Mouse (Mus musculus) heart, embryonic 12.5 days (tissue): Measurements from ENCODE around the gene Dcaf11. TPM values are rescaled to one million over a fixed set of nuclear protein-coding genes. Genes with fewer than 3 reads are reported as not detected.

Experiments used
- ATAC-seq: fragments of 200-750 bp; cut with Nextera tagmentation; 2 replicates; pipeline ENCODE4 v1.8.0; 2017; ENCODE audit warnings: moderate TSS enrichment, moderate library complexity; ENCODE audit not compliant: insufficient number of reproducible peaks, low FRiP score
- H3K27ac ChIP-seq: fragments of 300-500 bp; sonication (generic); 2 replicates; pipeline ENCODE4 v1.5.1; 2016; ENCODE audit warnings: mild to moderate bottlenecking, moderate library complexity; ENCODE audit not compliant: poor library complexity, severe bottlenecking
- H3K27me3 ChIP-seq: fragments of 300-500 bp; sonication (generic); replicated peaks from 2 replicates; pipeline ENCODE4 v1.6.1; 2016; ENCODE audit warnings: mild to moderate bottlenecking, moderate library complexity
- H3K36me3 ChIP-seq: fragments of 300-500 bp; sonication (generic); 2 replicates; pipeline ENCODE4 v1.6.1; 2016; ENCODE audit warnings: mild to moderate bottlenecking, moderate library complexity
- H3K4me1 ChIP-seq: fragments of 300-500 bp; sonication (generic); replicated peaks from 2 replicates; pipeline ENCODE4 v1.6.1; 2016; ENCODE audit warnings: mild to moderate bottlenecking
- H3K4me2 ChIP-seq: fragments of 300-500 bp; sonication (generic); 2 replicates; pipeline ENCODE4 v1.6.1; 2016; ENCODE audit warnings: mild to moderate bottlenecking, moderate library complexity
- H3K4me3 ChIP-seq: fragments of 300-500 bp; sonication (generic); 2 replicates; pipeline ENCODE4 v1.5.1; 2016; ENCODE audit warnings: mild to moderate bottlenecking
- H3K9ac ChIP-seq: fragments of 300-500 bp; sonication (generic); 2 replicates; pipeline ENCODE4 v1.6.1; 2016; ENCODE audit warnings: mild to moderate bottlenecking, moderate library complexity
- H3K9me3 ChIP-seq: fragments of 300-500 bp; sonication (generic); replicated peaks from 2 replicates; pipeline ENCODE4 v1.6.1; 2016; ENCODE audit warnings: mild to moderate bottlenecking, moderate library complexity
- WGBS: fragments of 180-500 bp; shearing (Covaris S2); methylation state at CpG from one replicate; pipeline ENCODE4 v1.1.7; 2016; 5-methylcytosine and 5-hydroxymethylcytosine counted together
- polyA plus RNA-seq: library from polyadenylated mRNA; unstranded; fragments of >200 nt; fragmentation: Nextera tagmentation; extraction: Ambion mirVana; gene quantifications from 2 replicates; pipeline ENCODE4 v1.2.1, GENCODE M21; 2016

Dcaf11 gene
- polyA plus RNA-seq, 1 experiment from 2014 or later = 78.7 TPM

DNA sequence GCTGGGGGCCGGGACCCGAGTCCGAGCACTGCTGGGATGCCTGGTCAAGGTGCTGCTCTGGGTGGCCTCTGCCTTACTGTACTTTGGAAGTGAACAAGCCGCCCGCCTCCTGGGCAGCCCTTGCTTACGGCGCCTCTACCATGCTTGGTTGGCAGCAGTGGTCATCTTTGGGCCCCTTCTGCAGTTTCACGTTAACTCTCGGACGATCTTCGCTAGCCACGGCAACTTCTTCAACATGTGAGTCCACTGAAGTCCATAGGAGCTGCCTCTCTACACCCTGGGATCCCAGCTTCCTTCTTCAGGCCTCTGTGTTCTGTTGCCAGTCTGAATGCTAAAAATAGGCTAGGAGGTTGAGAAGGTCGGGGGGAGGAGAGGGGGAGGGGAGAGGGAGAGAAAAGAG is 15.9 kb downstream of the Dcaf11 start:
- Histone ChIP-seq H3K4me1 (peaks cover 45% of the 10 kb centered on the region), H3K27ac (peak overlapping the region; percentile 94), H3K36me3 (peaks cover 15% of the 10 kb centered on the region), H3K4me2 (peak overlapping the region; percentile 67), H3K4me3 (peak overlapping the region; percentile 40), H3K9me3 (no peaks in the 10 kb centered on the region), H3K9ac (peak overlapping the region; percentile 69), H3K27me3 (no peaks in the 10 kb centered on the region)
- 35% methylated on average over 13 of the region's 13 CpGs for WGBS
- no peak for ATAC-seq

GRCm38 (mm10) chr14:55576376-55576775 is 16.6 kb downstream of the Dcaf11 start:
- peak overlapping the region; percentile 67 for H3K4me2 ChIP-seq
- H3K4me1 ChIP-seq = peaks cover 43% of the 10 kb centered on the region
- ATAC-seq = no peak
- WGBS = 55% methylated on average over 16 of the region's 16 CpGs
- H3K9me3 ChIP-seq = no peaks in the 10 kb centered on the region
- H3K27ac ChIP-seq = peak overlapping the region; percentile 94
- no peaks in the 10 kb centered on the region for H3K27me3 ChIP-seq
- H3K36me3 ChIP-seq = peaks cover 19% of the 10 kb centered on the region
- peak overlapping the region; percentile 40 for H3K4me3 ChIP-seq
- H3K9ac ChIP-seq = peak overlapping the region; percentile 69

DNA sequence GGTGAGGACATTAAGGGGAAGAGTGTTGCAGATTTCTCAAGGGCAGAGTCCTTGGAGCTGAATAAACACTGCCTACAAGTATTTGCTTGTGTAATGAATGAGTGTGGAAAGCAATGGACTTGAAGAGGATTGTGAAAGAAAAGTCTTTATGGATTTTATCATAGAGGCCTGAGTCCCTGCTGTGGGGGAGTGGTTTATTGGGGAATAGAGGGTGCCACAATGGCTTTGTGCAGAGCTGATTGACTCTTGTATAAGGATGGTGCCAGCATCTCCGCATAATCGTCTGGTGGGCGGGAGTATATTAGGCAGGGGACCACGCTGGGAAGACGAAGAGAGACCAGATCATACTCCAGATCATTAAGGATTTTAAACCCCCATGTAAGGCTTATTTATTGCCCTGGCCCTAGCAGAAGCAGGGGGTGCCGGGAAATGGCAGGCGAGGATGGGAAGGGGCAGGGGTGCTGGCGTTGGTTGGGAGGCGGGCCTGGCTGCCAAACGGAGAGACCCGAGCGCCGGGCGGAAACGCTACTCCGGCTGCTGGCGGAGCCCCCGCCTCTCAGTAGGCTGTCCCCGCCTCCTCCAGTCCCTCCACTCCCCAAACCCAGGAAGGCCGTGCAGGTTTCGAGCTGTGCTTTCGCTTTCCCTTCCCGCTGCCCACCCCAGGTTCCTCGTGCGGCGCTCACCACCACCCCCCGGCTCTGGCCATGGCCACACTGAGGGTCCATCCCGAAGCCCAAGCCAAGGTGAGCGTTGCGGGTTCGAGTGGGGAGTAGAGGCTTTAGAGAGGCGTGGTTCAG is 18.3 kb downstream of the Dcaf11 start, which contains the start of gene Psme1:
Gene Psme1, plus strand, starts transcription at position 253 of the 797 bp plus-strand sequence.
- under 1% methylated on average over 32 of the region's 32 CpGs for WGBS
- peaks cover 43% of the 10 kb centered on the region for H3K4me1 ChIP-seq
- no peaks in the 10 kb centered on the region for H3K27me3 ChIP-seq
- peak; percentile 79 for ATAC-seq
- peak within 1 kb of the TSS; percentile 96 for H3K9ac ChIP-seq
- H3K4me2 ChIP-seq = peak within 1 kb of the TSS; percentile 87
- H3K9me3 ChIP-seq = no peaks in the 10 kb centered on the region
- peak within 1 kb of the TSS; percentile 86 for H3K4me3 ChIP-seq
- H3K27ac ChIP-seq = peak within 1 kb of the TSS; percentile 90
- H3K36me3 ChIP-seq = peaks cover 28% of the 10 kb centered on the region

DNA sequence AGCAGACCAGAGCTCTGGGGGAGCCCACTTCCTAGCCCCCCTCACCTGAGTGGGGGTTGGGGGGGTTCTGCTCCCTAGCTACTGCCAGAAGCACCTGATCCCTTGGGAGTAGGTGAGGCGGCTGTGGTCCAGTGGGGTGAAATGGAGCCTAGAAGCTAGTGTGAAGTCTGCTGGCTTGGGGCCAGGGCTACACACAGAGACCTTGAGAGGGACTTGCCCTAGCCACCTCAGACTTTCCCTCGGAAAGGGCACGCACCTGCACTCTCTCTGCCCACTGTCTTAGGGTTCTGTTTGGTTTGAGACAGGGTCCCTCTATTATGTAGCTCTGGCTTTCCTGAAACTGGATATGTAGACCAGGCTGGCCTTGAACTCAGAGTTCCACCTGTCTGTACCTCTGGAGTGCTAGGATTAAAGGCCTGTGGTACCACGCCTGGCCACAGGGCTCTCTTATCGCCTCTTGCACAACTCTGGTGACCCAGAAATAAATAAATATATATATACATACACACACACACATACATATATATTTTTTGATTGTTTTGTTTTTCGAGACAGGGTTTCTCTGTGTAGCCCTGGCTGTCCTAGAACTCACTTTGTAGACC is 19.0 kb downstream of the Dcaf11 start:
- Histone ChIP-seq H3K27ac (peak overlapping the region; percentile 90), H3K4me2 (peak overlapping the region; percentile 87), H3K4me3 (peak overlapping the region; percentile 86), H3K9ac (peak overlapping the region; percentile 96), H3K36me3 (peaks cover 31% of the 10 kb centered on the region), H3K27me3 (no peaks in the 10 kb centered on the region), H3K4me1 (peaks cover 43% of the 10 kb centered on the region), H3K9me3 (no peaks in the 10 kb centered on the region)
- WGBS = 22% methylated on average over 6 of the region's 6 CpGs
- ATAC-seq = peak; percentile 44; the same call in 1 of the 2 replicates

DNA sequence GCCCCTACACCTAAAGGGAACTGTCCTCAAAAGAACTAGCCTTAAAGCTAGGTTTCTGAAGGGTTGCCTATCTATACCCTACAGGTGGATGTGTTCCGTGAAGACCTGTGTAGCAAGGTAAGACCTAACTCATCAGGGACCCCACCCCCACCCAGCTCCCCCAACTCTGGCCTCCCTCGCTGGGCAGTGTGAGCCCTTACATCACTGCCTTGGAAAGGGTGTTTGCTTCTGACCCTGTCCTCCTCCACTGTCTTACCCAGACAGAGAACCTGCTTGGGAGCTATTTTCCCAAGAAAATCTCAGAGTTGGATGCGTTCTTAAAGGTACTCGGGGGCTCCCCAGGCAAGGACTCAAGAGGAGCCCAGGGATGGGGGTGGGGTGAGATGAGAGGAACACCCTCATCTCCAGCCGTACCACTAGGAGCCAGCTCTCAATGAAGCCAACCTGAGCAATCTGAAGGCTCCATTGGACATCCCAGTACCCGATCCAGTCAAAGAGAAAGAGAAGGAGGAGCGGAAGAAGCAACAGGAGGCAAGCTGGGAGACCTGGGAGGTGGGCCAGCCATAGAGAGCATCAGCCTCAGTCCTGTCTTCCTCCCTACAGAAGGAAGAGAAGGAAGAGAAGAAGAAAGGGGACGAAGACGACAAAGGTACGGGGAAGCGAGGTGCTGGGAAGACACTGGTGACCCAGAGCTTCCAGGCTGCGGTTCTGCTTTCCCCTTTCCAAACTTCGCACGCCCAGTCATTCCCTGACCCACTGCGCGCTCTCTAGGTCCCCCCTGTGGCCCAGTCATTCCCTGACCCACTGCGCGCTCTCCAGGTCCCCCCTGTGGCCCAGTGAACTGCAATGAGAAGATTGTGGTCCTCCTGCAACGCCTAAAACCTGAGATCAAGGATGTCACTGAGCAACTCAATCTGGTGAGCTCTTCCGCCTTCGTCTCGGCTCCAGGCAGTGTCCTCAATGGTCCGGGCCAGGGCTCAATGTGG is 20.0 kb downstream of the Dcaf11 start:
- Histone ChIP-seq H3K9ac (no peak overlapping the region), H3K36me3 (peaks cover 31% of the 10 kb centered on the region), H3K4me2 (peak overlapping the region; percentile 87), H3K9me3 (no peaks in the 10 kb centered on the region), H3K4me1 (peaks cover 42% of the 10 kb centered on the region), H3K27me3 (no peaks in the 10 kb centered on the region), H3K4me3 (no peak overlapping the region), H3K27ac (no peak overlapping the region)
- 86% methylated on average over 23 of the region's 23 CpGs for WGBS
- no peak for ATAC-seq

GRCm38 (mm10) chr14:55580731-55581130 is 20.9 kb downstream of the Dcaf11 start:
- no peak for ATAC-seq
- H3K4me1 ChIP-seq = peaks cover 38% of the 10 kb centered on the region
- H3K36me3 ChIP-seq = peaks cover 31% of the 10 kb centered on the region
- H3K4me3 ChIP-seq = no peak overlapping the region
- H3K9me3 ChIP-seq = no peaks in the 10 kb centered on the region
- no peaks in the 10 kb centered on the region for H3K27me3 ChIP-seq
- 93% methylated on average over 16 of the region's 16 CpGs for WGBS
- no peak overlapping the region for H3K27ac ChIP-seq
- no peak overlapping the region for H3K9ac ChIP-seq
- H3K4me2 ChIP-seq = no peak overlapping the region

- Histone ChIP-seq H3K9me3 (no peaks in the 10 kb centered on the region), H3K4me1 (peaks cover 34% of the 10 kb centered on the region), H3K36me3 (peaks cover 35% of the 10 kb centered on the region), H3K4me2 (no peak overlapping the region), H3K27me3 (no peaks in the 10 kb centered on the region), H3K9ac (no peak overlapping the region), H3K27ac (no peak overlapping the region), H3K4me3 (no peak overlapping the region)
- no peak for ATAC-seq
- WGBS = 75% methylated on average over 9 of the region's 9 CpGs
Measured at GRCm38 (mm10) chr14:55581981-55582681, 22.3 kb downstream of the Dcaf11 start.

- Histone ChIP-seq H3K36me3 (peaks cover 44% of the 10 kb centered on the region), H3K27ac (peak overlapping the region; percentile 81; the same call in 1 of the 2 replicates), H3K4me1 (peaks cover 20% of the 10 kb centered on the region), H3K9me3 (no peaks in the 10 kb centered on the region), H3K4me2 (peak overlapping the region; percentile 96), H3K4me3 (peak overlapping the region; percentile 72), H3K9ac (peak overlapping the region; percentile 79; the same call in 1 of the 2 replicates), H3K27me3 (no peaks in the 10 kb centered on the region)
- no peak for ATAC-seq
- WGBS = 33% methylated on average over 5 of the region's 5 CpGs
Measured at GRCm38 (mm10) chr14:55584303-55584701, 24.5 kb downstream of the Dcaf11 start.

GRCm38 (mm10) chr14:55584702-55585565 is 25.1 kb downstream of the Dcaf11 start, which contains the start of gene Emc9:
Emc9 (minus strand) TSS chr14:55585302.
- Histone ChIP-seq H3K4me2 (peak within 1 kb of the TSS; percentile 96), H3K36me3 (peaks cover 39% of the 10 kb centered on the region), H3K27me3 (no peaks in the 10 kb centered on the region), H3K27ac (peak within 1 kb of the TSS; percentile 81), H3K9ac (peak within 1 kb of the TSS; percentile 79), H3K9me3 (no peaks in the 10 kb centered on the region), H3K4me1 (peaks cover 17% of the 10 kb centered on the region), H3K4me3 (peak within 1 kb of the TSS; percentile 72)
- WGBS = under 1% methylated on average over 43 of the region's 43 CpGs
- peak; percentile 90 for ATAC-seq
